Mouse (Mus musculus): ENCODE data around the gene Scgb1c1.
"Not testable (repeated sequence)": the region's sequence is repeated elsewhere in the genome, so short reads cannot be mapped to it uniquely, and the experiment has no call there.

Gene Scgb1c1

DNA sequence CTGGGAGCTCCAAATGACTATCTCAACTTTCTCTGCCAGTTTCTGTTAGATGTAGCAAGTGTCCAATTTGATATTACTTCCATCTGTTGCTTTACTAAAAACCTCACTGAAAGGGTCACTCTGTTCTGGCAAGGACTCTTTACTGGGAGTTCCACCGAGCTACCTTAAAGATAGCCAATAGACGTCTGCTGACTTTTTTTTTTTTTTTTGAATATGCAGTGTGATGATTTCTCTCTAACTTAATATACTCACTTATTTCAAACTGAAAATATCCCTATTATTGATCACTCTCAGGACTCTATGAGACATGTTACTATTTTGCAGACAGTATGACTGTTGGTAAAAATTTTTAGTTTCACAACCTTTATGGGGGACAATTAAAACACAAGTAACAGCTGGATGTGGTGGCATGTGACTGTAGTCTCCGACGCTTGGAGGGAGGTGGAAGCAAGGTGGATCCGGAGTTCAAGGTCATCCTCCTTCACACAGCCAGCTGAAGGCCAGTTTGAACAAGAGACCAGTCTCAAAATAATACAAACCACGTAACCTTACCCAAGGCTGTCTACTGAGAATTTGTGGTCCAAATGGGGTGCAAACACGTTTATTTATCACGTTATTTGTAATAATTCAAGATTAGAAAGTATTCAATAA lies 35.6 kb downstream of the Scgb1c1 start:
- DNase-seq (ENCODE audit: low read depth): no peak

DNA sequence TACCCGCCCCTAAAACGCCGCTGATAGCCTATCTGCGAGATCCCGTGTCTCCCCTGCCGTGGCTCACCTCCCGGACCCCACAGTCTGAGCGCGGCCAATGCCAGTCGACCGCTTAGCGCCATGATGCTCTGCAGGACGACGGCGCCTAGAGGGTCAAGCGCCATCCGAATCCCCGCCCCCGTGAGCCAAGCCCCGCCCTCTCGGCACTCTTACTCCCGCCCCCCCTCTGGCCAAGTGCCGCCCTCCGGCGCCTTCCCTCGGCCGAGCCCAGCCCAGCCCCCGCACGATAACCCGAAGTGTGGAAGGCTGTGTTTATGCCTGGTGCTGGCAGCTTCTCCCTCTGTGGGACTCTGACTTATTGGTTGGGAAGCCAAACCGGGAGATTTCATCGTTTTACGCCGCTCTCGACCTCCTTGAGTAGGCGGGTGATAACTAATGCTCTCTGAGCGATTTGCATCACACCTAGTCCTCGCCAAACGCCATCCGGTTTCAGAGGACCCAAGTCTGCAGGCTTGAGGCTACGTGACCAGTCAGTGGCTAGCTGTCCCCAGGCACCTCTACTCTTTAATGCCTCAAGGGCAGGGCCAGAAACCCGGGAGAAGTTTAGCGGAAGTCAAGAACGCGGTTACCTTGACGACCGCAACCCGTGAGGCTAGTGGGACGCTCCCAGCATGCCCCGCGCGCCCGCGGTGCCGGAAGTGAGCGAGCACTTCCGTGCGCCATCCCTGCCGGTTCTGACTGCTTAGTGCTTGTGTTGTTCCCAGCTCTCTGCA lies 36.5 kb downstream of the Scgb1c1 start, which contains the start of the genes Psmd13 and Sirt3:
Psmd13 (plus strand) TSS at position 273 of the 773 bp plus-strand sequence.
Sirt3 (minus strand) TSS at position 614 of the 773 bp plus-strand sequence.
- peak; percentile 94 for DNase-seq (ENCODE audit: low read depth)

DNA sequence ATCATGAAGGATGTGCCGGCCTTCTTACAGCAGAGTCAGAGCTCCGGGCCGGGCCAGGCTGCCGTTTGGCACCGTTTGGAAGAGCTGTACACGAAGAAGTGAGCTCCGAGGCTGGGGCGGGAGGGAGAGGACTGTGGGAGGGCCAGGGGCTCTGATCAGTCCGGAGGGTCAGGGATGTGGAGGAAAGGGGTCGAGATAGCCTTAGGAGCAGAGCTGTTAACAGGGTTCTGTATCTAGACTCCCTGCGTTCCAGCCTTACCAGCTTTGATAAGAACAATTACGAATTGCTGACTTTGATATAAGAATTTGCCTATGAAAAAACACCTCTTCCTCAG lies 37.1 kb downstream of the Scgb1c1 start:
- DNase-seq (ENCODE audit: low read depth): no peak

DNA sequence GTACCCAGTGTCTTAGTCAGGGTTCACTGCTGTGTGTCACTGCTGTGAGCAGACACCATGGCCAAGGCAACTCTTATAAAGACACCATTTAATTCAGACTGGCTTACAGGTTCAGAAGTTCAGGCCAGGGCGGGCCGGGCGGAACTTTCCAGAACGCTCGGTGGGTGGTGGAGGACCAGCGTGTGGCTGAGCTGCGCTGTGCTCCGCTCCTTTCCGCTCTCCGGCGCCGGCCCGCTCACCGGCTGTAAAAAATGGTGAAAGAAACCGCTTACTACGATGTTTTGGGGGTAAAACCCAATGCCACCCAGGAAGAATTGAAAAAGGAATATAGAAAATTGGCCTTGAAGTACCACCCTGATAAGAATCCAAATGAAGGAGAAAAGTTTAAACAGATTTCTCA lies 45.3 kb downstream of the Scgb1c1 start:
- DNase-seq (ENCODE audit: low read depth): not testable (repeated sequence)

DNA sequence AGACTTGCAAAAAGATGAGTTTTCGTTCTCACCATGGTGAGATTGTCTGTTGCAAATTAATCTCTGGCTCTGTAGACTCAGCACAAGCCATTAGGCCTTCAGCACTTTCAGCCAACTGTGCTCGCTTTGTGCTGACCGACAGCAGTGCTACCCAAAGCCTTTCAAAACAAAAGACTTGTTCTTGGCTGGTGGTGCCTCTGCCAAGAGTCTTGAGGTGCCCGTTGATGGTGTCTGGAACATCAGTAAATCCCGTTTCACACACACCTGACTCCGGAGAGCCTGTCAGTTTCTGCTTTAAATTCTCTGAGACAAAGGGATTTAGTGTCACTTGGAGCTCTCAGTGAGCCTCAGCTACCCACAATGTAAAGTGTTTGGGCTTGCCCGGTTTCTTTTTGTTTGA lies 48.7 kb downstream of the Scgb1c1 start:
- no peak for DNase-seq (ENCODE audit: low read depth)

DNA sequence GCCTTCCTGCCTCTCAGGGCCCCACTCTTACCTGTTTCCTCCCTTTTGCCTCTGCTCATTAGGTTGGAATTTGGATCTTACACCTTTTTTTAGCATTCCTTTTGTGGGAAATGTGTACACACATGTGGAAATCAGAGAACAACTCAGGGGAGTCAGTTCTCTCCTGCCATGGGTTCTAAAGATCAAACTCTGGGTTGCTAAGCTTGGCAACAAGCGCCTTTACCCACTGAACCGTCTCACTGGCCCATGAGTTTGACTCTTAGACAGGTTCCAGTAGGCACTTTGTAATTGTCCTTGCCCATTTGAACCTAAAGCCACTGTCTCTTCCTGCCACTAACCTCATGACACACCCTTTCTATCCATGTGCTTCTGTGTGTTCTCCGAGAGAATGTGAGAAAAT lies 49.3 kb downstream of the Scgb1c1 start:
- no peak for DNase-seq (ENCODE audit: low read depth)

Measured in naive thymus-derived CD4-positive, alpha-beta T cell, adult 2 months (primary cell).